Mouse (Mus musculus) lung, embryonic 16.5 days (tissue): ENCODE data around the gene Hoxd11. TPM values are rescaled to one million over a fixed set of nuclear protein-coding genes. Genes with fewer than 3 reads are reported as not detected.
A peak's percentile ranks its signal among the peaks of the same experiment; 100 is the strongest.

ENCODE experiments used
- ATAC-seq: fragments of 200-750 bp; cut with Nextera tagmentation; 2 replicates; pipeline ENCODE4 v1.8.0; 2017; ENCODE audit warnings: low read depth, mild to moderate bottlenecking, moderate library complexity
- H3K27ac ChIP-seq: fragments of 300-500 bp; sonication (generic); 2 replicates; pipeline ENCODE4 v1.5.1; 2014; ENCODE audit warnings: mild to moderate bottlenecking, control low read depth, low read length
- H3K27me3 ChIP-seq: fragments of 300-500 bp; sonication (generic); 2 replicates; pipeline ENCODE4 v1.6.1; 2014; ENCODE audit warnings: low read depth, low read length, mixed read lengths; ENCODE audit not compliant: control insufficient read depth, insufficient read depth
- H3K36me3 ChIP-seq: fragments of 300-500 bp; sonication (generic); 2 replicates; pipeline ENCODE4 v1.6.1; 2014; ENCODE audit warnings: low read length; ENCODE audit not compliant: control insufficient read depth, insufficient read depth
- H3K4me1 ChIP-seq: fragments of 300-500 bp; sonication (generic); replicated peaks from 2 replicates; pipeline ENCODE4 v1.6.1; 2014; ENCODE audit warnings: low read length, mixed read lengths; ENCODE audit not compliant: control insufficient read depth, insufficient read depth
- H3K4me2 ChIP-seq: fragments of 300-500 bp; sonication (generic); 2 replicates; pipeline ENCODE4 v1.6.1; 2014; ENCODE audit warnings: low read depth, low read length, control low read depth
- H3K4me3 ChIP-seq: fragments of 300-500 bp; sonication (generic); 2 replicates; pipeline ENCODE4 v1.5.1; 2014; ENCODE audit warnings: mild to moderate bottlenecking, low read length, control low read depth
- H3K9ac ChIP-seq: fragments of 300-500 bp; sonication (generic); 2 replicates; pipeline ENCODE4 v1.6.1; 2014; ENCODE audit warnings: low read length, control low read depth
- H3K9me3 ChIP-seq: fragments of 300-500 bp; sonication (generic); 2 replicates; pipeline ENCODE4 v1.6.1; 2016; ENCODE audit warnings: low read length; ENCODE audit not compliant: control insufficient read depth
- WGBS: fragments of 180-500 bp; shearing (Covaris S2); extraction: QIAGEN DNeasy Blood & Tissue Kit; methylation state at CpG from one replicate; pipeline ENCODE4 v1.1.7; 2014; 5-methylcytosine and 5-hydroxymethylcytosine counted together
- polyA plus RNA-seq: library from polyadenylated mRNA; unstranded; fragments of >200 nt; fragmentation: Nextera tagmentation; extraction: Ambion mirVana; gene quantifications from 2 replicates; pipeline ENCODE4 v1.2.1, GENCODE M21; 2015

Hoxd11 gene
- polyA plus RNA-seq, 1 experiment from 2014 or later: not detected

DNA sequence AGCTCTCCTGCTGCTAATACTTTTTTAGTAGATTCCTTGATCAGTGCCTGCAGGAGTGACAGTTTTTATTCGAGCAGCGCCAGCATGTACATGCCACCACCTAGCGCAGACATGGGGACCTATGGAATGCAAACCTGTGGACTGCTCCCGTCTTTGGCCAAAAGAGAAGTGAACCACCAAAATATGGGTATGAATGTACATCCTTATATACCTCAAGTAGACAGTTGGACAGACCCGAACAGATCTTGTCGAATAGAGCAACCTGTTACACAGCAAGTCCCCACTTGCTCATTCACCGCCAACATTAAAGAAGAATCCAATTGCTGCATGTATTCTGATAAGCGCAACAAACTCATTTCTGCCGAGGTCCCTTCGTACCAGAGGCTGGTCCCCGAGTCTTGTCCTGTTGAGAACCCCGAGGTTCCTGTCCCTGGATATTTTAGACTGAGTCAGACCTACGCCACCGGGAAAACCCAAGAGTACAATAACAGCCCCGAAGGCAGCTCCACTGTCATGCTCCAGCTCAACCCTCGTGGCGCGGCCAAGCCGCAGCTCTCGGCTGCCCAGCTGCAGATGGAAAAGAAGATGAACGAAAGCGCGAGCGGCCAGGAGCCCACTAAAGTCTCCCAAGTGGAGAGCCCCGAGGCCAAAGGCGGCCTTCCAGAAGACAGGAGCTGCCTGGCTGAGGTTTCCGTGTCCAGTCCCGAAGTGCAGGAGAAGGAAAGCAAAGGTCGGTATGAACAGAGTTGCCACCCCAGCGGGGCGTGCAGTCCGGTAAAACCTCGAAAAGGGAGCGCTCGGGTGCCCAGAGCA is 12.8 kb downstream of the Hoxd11 start:
- Histone ChIP-seq H3K4me2 (no peak overlapping the region), H3K27ac (no peak overlapping the region), H3K9ac (no peak overlapping the region), H3K36me3 (no peaks in the 10 kb centered on the region), H3K9me3 (no peaks in the 10 kb centered on the region), H3K4me1 (no peaks in the 10 kb centered on the region), H3K4me3 (no peak overlapping the region), H3K27me3 (peaks cover 93% of the 10 kb centered on the region)
- WGBS: 4% methylated on average over 35 of the region's 35 CpGs
- no peak for ATAC-seq

DNA sequence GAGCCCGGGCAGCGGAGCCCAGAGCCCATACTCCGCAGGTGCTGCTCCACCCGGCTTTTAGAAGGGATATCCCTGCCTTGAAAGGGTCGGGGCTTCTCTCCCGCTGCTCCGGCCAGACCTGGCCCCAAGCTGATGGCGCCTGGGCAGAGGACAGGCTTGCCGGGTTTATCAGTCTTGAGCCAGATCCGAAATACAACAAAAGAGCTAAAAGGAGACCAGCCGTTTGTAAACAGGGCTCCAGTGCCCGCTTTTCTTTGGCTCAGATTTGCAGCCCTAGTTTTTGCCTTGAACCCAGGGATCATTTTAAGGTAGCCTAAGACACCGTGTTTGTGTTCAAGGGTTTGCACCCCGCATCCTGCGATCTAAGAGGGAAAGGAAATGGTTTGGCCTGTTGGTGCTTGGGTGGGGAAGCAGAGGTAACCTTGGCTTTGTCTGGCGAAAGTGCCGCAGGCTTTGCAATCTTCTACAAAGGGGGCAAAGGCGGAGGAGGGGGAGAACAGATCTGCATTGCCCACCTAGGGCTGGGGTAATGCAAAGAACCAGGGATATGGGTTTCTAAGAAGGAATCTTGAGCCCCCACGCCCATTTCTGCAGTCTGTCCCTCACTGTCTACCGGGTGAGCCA is 13.6 kb downstream of the Hoxd11 start:
- H3K36me3 ChIP-seq: no peaks in the 10 kb centered on the region
- no peak overlapping the region for H3K27ac ChIP-seq
- peaks cover 2% of the 10 kb centered on the region; the same call in 1 of the 2 replicates for H3K4me1 ChIP-seq
- no peak overlapping the region for H3K4me2 ChIP-seq
- no peak overlapping the region for H3K4me3 ChIP-seq
- no peak for ATAC-seq
- H3K9me3 ChIP-seq: no peaks in the 10 kb centered on the region
- no peak overlapping the region for H3K9ac ChIP-seq
- peaks cover 93% of the 10 kb centered on the region for H3K27me3 ChIP-seq
- 1% methylated on average over 20 of the region's 20 CpGs for WGBS

- Histone ChIP-seq H3K27ac (no peak overlapping the region), H3K27me3 (peaks cover 93% of the 10 kb centered on the region), H3K4me1 (peaks cover 4% of the 10 kb centered on the region), H3K36me3 (no peaks in the 10 kb centered on the region), H3K9ac (no peak overlapping the region), H3K4me2 (no peak overlapping the region), H3K9me3 (no peaks in the 10 kb centered on the region), H3K4me3 (no peak overlapping the region)
- ATAC-seq: no peak
- WGBS: 7% methylated on average over 4 of the region's 4 CpGs
These were observed 14.1 kb downstream of the Hoxd11 start for GRCm38 (mm10) chr2:74693432-74693827.

DNA sequence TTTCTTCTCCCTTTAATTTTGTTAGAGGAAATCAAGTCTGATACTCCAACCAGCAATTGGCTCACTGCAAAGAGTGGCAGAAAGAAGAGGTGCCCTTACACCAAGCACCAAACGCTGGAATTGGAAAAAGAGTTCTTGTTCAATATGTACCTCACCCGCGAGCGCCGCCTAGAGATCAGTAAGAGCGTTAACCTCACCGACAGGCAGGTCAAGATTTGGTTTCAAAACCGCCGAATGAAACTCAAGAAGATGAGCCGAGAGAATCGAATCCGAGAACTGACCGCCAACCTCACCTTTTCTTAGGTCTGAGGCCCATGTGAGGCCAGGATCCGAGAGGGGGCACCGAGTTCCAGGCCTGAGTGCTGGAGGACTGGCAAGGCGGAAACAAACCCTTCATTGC is 14.7 kb downstream of the Hoxd11 start:
- Histone ChIP-seq H3K27ac (no peak overlapping the region), H3K9me3 (no peaks in the 10 kb centered on the region), H3K4me2 (no peak overlapping the region), H3K9ac (no peak overlapping the region), H3K36me3 (no peaks in the 10 kb centered on the region), H3K4me3 (no peak overlapping the region), H3K27me3 (peaks cover 94% of the 10 kb centered on the region), H3K4me1 (peaks cover 4% of the 10 kb centered on the region)
- 3% methylated on average over 16 of the region's 16 CpGs for WGBS
- no peak for ATAC-seq

DNA sequence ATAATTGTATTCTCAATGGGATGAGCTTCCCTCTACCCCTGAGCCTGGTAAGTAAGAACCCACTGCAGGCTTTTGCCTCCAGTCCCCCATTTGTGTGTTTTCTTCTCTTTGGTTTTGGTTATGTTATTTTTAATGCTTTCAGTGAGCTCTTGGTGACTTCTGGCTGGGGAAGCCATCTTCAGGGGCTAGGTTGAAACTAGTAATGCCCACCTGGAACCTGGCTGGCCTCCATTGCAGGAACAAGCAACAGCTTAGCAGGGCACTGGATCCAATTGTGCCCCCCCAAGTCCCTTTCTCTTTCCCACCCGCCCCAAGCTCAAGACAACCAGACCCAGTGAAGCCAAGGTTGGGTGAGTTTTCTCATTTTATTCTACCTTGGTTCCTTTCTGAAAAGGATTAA is 16.0 kb downstream of the Hoxd11 start:
- no peak overlapping the region for H3K27ac ChIP-seq
- H3K4me3 ChIP-seq: no peak overlapping the region
- no peaks in the 10 kb centered on the region for H3K9me3 ChIP-seq
- 5% methylated on average over 1 of the region's 1 CpGs for WGBS
- no peak for ATAC-seq
- no peaks in the 10 kb centered on the region for H3K36me3 ChIP-seq
- peaks cover 4% of the 10 kb centered on the region for H3K4me1 ChIP-seq
- no peak overlapping the region for H3K9ac ChIP-seq
- H3K27me3 ChIP-seq: peaks cover 96% of the 10 kb centered on the region
- H3K4me2 ChIP-seq: no peak overlapping the region

- ATAC-seq: no peak
- H3K9me3 ChIP-seq: no peaks in the 10 kb centered on the region
- no peak overlapping the region for H3K27ac ChIP-seq
- peaks cover 100% of the 10 kb centered on the region for H3K27me3 ChIP-seq
- no peak overlapping the region for H3K4me2 ChIP-seq
- WGBS: 3% methylated on average over 7 of the region's 7 CpGs
- no peak overlapping the region for H3K9ac ChIP-seq
- H3K4me3 ChIP-seq: no peak overlapping the region
- no peaks in the 10 kb centered on the region for H3K36me3 ChIP-seq
- peaks cover 4% of the 10 kb centered on the region for H3K4me1 ChIP-seq
These were observed 16.6 kb downstream of the Hoxd11 start for GRCm38 (mm10) chr2:74695813-74696430.

- Histone ChIP-seq H3K27ac (no peak overlapping the region), H3K4me2 (no peak overlapping the region), H3K9ac (no peak overlapping the region), H3K4me3 (no peak overlapping the region), H3K27me3 (peaks cover 100% of the 10 kb centered on the region), H3K9me3 (no peaks in the 10 kb centered on the region), H3K36me3 (no peaks in the 10 kb centered on the region), H3K4me1 (peaks cover 4% of the 10 kb centered on the region)
- 4% methylated on average over 34 of the region's 34 CpGs for WGBS
- no peak for ATAC-seq
These were observed 17.3 kb downstream of the Hoxd11 start for GRCm38 (mm10) chr2:74696442-74697335.

GRCm38 (mm10) chr2:74697567-74698121 is 18.3 kb downstream of the Hoxd11 start, which contains the start of gene Hoxd9:
Gene Hoxd9 (plus strand): TSS chr2:74697727.
- Histone ChIP-seq H3K4me2 (peak within 1 kb of the TSS; percentile 52), H3K4me1 (peaks cover 4% of the 10 kb centered on the region), H3K27me3 (peaks cover 97% of the 10 kb centered on the region), H3K36me3 (no peaks in the 10 kb centered on the region), H3K9ac (no peak within 1 kb of the TSS), H3K27ac (no peak within 1 kb of the TSS), H3K4me3 (peak within 1 kb of the TSS; percentile 31), H3K9me3 (no peaks in the 10 kb centered on the region)
- under 1% methylated on average over 41 of the region's 43 CpGs for WGBS
- ATAC-seq: peak; percentile 54
